Mouse (Mus musculus): ENCODE results near the gene Erh. TPM values are rescaled to one million over a fixed set of nuclear protein-coding genes. Genes with fewer than 3 reads are reported as not detected.

The Erh gene
- total RNA-seq, 2 experiments from 2014 or later: 57.2 to 68.1 TPM

DNA sequence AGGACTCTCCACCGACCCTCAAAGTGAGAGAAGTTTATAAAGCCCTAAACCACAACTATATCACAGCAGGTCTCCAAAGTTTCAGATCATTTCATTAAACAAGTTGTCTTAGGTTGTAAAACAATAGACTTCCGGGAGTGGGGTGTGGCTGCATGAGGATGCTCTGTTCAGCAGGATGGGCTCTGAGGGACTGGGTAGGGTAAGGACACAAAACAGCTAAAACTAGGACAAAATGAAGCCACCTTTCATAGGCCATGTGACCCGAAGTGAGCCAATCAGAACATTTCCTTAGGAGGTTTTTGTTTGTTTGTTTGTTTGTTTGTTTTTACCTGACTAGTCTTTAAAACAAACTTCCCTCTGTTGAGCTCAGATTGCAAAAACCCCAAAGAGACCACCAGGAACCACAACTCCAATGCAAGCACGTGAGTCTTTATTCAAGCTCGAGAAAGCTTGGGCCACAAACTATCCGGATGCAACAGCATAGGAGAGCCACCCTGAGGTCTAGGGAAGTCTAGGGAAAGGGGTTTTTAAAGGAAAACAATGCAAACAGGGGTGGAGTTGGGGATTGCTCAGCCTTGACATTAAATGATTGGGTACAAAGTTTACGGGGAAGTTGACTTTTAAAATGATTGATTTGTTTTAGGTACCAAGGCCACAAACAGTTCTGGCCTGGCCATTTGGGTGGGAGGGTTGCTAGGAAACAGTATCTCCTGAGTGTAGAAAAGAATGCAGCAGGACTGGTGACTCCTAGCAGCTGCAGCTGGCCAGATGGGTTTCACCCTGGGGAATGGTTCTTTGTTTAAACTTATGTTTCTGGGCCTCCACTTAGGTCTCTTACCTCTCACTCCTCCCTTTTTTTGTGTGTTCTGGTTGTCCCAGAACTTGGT, 28.5 kb downstream of the Erh start:
- peak; percentile 22 for DNase-seq

DNA sequence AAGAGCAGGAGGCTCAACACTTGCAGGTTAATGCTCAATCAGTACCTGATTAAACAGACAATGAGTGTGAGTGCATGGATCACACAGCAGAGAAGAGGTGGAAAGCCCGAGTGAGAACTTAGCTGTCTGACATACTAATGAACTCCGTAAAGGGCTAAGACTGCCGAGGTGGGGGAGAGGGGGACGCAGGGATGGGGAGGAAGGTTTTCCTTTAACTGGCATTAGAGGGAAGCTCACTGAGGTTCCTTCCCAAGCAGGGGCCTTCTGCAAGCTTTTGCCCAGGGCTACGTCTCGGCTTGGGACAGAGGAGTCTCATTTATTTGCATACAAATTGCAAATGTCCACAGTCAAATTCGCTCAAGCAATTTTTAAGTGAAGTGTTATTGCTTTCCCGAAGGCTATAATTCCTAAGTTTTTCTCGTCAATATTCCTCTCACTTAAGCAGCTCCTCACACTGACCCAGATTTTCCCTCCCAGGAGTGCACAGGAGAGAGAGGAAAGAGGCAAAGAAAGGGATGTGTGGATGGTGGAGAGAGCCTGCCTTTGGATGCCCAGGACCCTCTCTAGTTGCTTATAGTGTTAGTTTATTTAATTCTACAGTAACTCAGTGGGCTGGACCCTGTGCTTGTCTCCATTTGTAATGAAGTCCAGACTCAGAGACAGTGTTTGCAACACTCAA, 31.9 kb downstream of the Erh start:
- DNase-seq: no peak

GRCm38 (mm10) chr12:80609928-80610327, 34.2 kb downstream of the Erh start:
- DNase-seq: no peak

DNA sequence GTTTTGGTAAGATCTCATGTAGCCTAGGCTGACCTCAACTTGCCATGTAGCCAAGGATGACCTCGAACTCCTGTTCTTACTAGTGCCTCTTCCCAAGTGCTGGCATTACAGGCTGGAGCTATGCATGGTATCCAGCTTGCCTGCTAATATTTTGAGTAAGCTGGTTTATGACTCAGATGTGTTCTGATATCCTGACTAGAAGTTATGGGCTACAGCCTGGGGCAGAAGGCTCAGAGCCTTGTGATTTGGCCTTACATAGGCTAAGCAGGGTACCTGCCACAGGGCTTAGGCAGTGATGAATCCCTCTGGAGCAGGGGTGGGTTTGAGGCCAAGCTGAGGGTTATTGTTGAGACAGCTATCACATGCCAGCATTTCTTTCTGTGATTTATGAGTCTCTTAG, 35.6 kb downstream of the Erh start:
- DNase-seq: no peak

GRCm38 (mm10) chr12:80604218-80604617, 39.9 kb downstream of the Erh start:
- no peak for DNase-seq

DNA sequence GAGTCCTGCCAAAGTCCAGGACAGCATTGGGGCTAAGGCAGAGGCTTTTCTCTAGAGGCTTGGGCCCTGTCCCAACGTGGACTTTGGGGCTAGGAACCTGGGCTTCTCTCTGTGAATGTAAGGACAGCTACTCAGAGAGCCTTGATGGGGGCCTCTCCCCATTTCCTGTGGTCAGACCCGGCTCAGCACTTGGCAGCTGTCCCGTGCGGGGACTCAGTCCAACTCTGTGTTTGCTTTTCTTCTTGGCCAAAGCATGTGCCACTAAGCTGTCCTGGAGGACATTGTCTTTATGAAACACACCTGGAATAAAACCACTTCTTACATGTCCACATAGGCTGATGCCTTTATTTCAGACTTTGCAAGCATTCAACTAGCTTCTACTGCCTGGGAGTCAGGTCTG, 40.6 kb downstream of the Erh start:
- DNase-seq: peak; percentile 56

DNA sequence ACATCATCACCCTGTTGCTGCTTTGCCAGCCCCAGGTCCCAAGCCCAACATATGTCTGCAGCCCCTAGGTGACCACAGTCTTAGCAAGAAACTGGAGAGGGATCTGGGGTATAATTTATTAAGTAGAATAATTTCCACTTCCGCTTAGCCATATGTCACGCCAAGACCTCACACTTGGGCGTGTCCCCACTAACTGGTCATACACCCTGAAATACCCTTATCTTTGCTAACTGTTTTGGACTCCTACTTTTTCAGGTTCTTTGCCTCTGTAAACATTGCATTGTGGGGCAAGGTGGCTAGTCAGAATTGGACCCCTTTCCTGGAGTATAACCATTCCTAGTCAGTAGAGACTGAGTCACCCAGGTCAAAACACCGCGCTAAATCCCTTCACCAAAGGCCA, 41.7 kb downstream of the Erh start:
- no peak for DNase-seq

DNA sequence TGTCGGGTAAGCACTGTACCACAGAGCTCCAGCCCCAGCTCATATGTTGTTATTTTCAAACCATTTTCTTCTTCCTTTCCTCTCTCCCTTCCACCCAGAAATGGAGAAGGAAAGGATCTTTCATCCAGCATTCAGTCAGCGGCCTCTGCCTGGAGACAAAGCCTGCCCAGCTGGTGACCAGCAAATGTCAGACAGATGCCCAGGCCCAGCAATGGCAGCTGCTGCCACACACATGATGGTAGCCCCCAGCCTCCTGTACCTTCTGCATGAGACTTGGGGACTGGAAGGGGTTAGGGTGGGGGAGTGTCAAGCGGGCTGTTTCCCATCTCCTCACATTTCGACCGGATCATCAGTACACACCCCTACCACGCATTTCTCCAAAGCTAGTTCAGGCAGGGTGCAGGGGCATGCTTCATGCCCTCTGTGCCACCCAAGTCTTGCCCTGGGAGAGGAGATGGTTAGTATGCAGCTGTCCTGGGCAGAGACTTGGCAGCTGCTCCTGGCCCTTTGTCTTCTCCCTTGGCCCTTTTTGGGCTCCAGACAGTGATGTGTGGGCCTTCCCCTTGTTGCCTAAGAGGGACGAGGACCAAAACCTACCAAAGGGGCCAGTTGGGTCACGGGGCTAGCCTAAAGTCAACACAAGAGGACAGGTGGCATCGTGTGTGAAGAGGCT, 42.4 kb downstream of the Erh start:
- DNase-seq: no peak

DNA sequence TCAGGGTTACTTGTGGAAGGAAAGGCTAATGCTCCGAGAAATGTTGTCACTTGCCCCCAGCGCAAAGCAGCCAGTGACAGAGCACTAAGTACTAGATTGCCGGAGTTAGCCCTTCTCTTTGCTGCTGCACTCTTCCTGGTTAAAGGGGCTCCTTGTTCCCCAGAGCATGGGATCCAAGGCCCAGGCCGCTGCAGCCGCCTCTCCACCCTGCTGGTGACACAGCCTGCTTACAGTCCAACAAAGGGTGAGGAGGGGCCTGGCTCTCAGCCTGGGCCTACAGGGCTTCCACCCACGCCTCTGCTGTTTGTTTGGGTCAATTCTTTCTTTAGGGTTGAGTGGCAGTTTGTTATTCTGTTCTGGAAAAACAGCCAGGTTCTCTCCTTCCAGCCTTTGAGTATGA, 45.4 kb downstream of the Erh start:
- DNase-seq: peak; percentile 43

GRCm38 (mm10) chr12:80598236-80598635, 45.9 kb downstream of the Erh start:
- no peak for DNase-seq

- DNase-seq: no peak
Observed at GRCm38 (mm10) chr12:80595968-80596367, 48.2 kb downstream of the Erh start.

- no peak for DNase-seq
Observed at GRCm38 (mm10) chr12:80595566-80595965, 48.6 kb downstream of the Erh start.

DNA sequence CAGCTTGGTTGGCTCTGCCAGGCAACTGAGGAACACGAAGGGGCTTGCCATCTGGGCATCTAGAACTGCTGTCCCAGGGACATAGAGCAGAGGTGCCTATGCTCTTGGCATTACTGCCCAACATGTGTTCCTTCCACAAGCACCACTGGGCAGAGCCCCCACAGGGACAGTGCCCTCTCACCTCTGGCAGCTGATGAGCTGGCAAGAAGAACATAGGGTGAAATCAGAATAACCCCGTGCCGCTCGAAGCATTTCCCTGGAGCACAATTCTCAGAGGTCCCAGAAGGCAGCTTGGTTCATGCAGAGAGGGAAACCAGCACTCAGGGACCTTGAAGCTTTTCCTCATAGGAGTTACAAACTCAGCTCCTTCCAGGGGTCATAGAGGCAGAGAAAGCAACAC, 49.4 kb downstream of the Erh start:
- peak; percentile 68 for DNase-seq

DNA sequence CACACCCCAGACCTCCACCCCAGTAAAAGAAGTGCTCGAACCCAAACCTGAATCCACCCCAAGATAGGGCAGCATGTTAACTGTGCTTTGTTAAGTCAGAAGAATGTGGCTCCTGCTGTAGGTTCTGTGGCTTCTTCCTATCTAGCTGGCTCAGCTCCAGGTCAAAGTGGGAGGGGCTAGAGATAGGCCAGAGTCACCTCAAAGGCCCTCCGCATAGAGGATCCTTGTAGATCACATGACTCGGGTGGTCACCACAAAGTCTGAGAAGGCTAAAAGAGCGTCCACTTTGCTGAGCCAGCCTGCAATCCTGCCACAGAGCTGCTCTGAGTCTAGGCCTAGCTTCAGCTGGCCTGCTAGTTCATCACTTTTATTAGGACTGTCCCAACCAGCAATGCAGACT, 50.0 kb downstream of the Erh start:
- no peak for DNase-seq

GRCm38 (mm10) chr12:80584973-80585372, 59.2 kb downstream of the Erh start:
- peak; percentile 48 for DNase-seq

Other genes with a start within 250 kb of the Erh start
- gene Dcaf5, start 207.7 kb downstream of the Erh start, total RNA-seq (2021): 10 to 100 TPM; 30.9 to 35.0 TPM
- 10 to 100 TPM; 17.0 to 17.5 TPM for gene Exd2, start 181.2 kb downstream of the Erh start, total RNA-seq (2021)
- 10 to 100 TPM; 16.3 to 16.8 TPM for gene Galnt16, start 126.1 kb downstream of the Erh start, total RNA-seq (2021)
- 10 to 100 TPM; 33.8 to 38.6 TPM for gene Slc39a9, start 458 bp downstream of the Erh start, total RNA-seq (2021)
- under 1 TPM in 1 of 2 experiments, not detected in 1; 0.21 TPM for gene Plekhd1, start 48.2 kb upstream of the Erh start, total RNA-seq (2021)
- under 1 TPM; 0.06 to 0.12 TPM for gene Ccdc177, start 116.3 kb upstream of the Erh start, total RNA-seq (2021)
- gene Susd6, start 146.2 kb upstream of the Erh start, total RNA-seq (2021): 10 to 100 TPM; 41.7 to 42.1 TPM

Measured in adrenal gland, postnatal 10 days (tissue).